25 mouse cellular contexts compared by ENCODE assay signal in the genomic region with DNA sequence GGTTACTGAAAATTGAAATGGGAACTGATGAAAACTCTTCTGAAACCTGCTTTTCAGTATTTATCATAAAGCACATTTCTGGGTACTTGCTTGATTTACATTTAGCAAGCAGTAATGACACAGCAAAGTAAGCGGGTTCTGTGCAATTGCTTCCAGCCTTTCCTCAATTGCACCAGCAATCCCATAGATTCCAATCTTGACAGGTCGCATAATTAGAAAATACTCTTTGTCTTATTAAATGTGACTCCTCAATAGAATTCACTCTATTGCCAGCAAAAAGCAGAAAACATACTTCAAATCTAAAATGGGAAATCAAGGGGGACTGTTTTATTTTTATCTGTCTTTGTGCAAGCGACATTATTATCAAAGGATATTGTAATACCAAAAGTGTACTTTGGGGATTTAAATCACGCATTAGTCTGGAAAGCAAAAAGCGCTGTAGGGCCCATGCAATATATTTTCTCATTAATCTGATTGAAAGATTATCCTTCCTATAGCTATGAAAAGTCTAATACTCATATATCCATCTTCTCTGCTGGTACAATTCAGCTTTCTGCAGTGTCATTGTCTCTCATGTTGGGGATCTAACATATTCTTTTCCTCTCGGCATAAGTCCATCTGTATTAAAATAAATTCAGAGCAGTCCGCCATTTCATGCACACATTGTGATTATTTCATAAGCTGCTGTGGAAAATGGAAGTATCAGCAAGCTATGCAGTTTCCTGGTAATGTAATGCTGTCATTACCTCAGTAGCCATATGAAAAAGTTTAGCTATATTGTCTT.
DNase-seq lines count a peak whose midpoint lies in the region; ATAC-seq lines count a peak whose summit lies in the region.
"Had no signal": no experiment of that assay in that cellular context is flagged by ENCODE, and none has a peak within 500 bp of the region (broad histone marks: within the 10 kb centered on the region; RNA-seq: fewer than 3 reads in every experiment).

No protein-coding gene starts in this region.

- no peak overlapping the region for H3K4me2 ChIP-seq in hindbrain, embryonic 15.5 days
- no peak overlapping the region for H3K4me2 ChIP-seq in midbrain, embryonic 16.5 days (ENCODE audit: low read length)
- H3K4me2 ChIP-seq: intestine, embryonic 15.5 days; limb, embryonic 12.5 days; liver, embryonic 11.5 days had no signal

- H3K27ac ChIP-seq in hindbrain, embryonic 15.5 days (replicated peaks): peak overlapping the region; percentile 2; the same call in 1 of the 2 replicates
- peak overlapping the region; percentile 47 for H3K27ac ChIP-seq in midbrain, embryonic 16.5 days (ENCODE audit: low read length)
- H3K27ac ChIP-seq: forebrain, embryonic 10.5 days; intestine, embryonic 15.5 days; layer of hippocampus, adult 2 months; limb, embryonic 12.5 days had no signal

- H3K27me3 ChIP-seq in hindbrain, embryonic 15.5 days: no peaks in the 10 kb centered on the region
- H3K27me3 ChIP-seq in midbrain, embryonic 16.5 days (ENCODE audit: control insufficient read depth, insufficient read depth, low read depth, low read length): no peaks in the 10 kb centered on the region
- H3K27me3 ChIP-seq: intestine, embryonic 15.5 days; limb, embryonic 12.5 days had no signal

- 58% methylated on average over 7 of the region's 7 CpGs for WGBS in hindbrain, embryonic 15.5 days
- 60% methylated on average over 7 of the region's 7 CpGs for WGBS in midbrain, embryonic 16.5 days

- no peaks in the 10 kb centered on the region for H3K4me1 ChIP-seq in hindbrain, embryonic 15.5 days (replicated peaks)
- H3K4me1 ChIP-seq in midbrain, embryonic 16.5 days (ENCODE audit: control insufficient read depth, insufficient read depth, low read length): 0 out of 2 replicates have a peak, but pooled peaks cover 2% of the 10 kb centered on the region
- H3K4me1 ChIP-seq: forebrain, embryonic 10.5 days; intestine, embryonic 15.5 days; limb, embryonic 12.5 days had no signal

- DNase-seq in embryo, embryonic 11 days: peak; percentile 1
- no peak for DNase-seq in embryo, embryonic 9.5 days (ENCODE audit: extremely low spot score)
- peak; percentile 18 for DNase-seq in MN1 (ENCODE audit: low spot score)
- DNase-seq in kidney, postnatal 36 days: no peak
- DNase-seq in right cerebral cortex, postnatal 25 days: no peak
- DNase-seq in urinary bladder, postnatal 4 days (ENCODE audit: low spot score in 2 of 2): no peak
- DNase-seq: adrenal gland, postnatal 14 days; cerebellum, adult 9-10 months; gastrocnemius, postnatal 25 days; heart, adult 18-20 months; heart, postnatal 36 days; kidney, adult 8-10 months; kidney, postnatal 14 days; liver, postnatal 0 days; lung, postnatal 10 days; retina, postnatal 1 day; right cerebral cortex, postnatal 4 days; thymus, postnatal 14 days had no signal

- no peaks in the 10 kb centered on the region for H3K9me3 ChIP-seq in hindbrain, embryonic 15.5 days
- H3K9me3 ChIP-seq in midbrain, embryonic 16.5 days (replicated peaks; ENCODE audit: control insufficient read depth, low read length, poor library complexity, severe bottlenecking): no peaks in the 10 kb centered on the region
- H3K9me3 ChIP-seq: forebrain, embryonic 10.5 days; intestine, embryonic 15.5 days; limb, embryonic 12.5 days had no signal

- H3K9ac ChIP-seq in hindbrain, embryonic 15.5 days: no peak overlapping the region
- H3K9ac ChIP-seq in midbrain, embryonic 16.5 days (ENCODE audit: low read depth, low read length): no peak overlapping the region
- H3K9ac ChIP-seq: intestine, embryonic 15.5 days; limb, embryonic 12.5 days; liver, postnatal 0 days had no signal

- no peak overlapping the region for H3K4me3 ChIP-seq in hindbrain, embryonic 15.5 days
- H3K4me3 ChIP-seq in midbrain, embryonic 16.5 days (ENCODE audit: low read depth, low read length): no peak overlapping the region
- H3K4me3 ChIP-seq: forebrain, embryonic 10.5 days; intestine, embryonic 15.5 days; layer of hippocampus, adult 2 months; limb, embryonic 12.5 days had no signal

- ATAC-seq in hindbrain, embryonic 15.5 days (ENCODE audit: low FRiP score, low read depth): peak; percentile 71
- ATAC-seq in midbrain, embryonic 16.5 days: peak; percentile 79
- ATAC-seq: intestine, embryonic 15.5 days; liver, postnatal 0 days had no signal

- no peaks in the 10 kb centered on the region for H3K36me3 ChIP-seq in hindbrain, embryonic 15.5 days
- no peaks in the 10 kb centered on the region for H3K36me3 ChIP-seq in midbrain, embryonic 16.5 days (ENCODE audit: control insufficient read depth, insufficient read depth, low read length)
- H3K36me3 ChIP-seq: forebrain, embryonic 10.5 days; intestine, embryonic 15.5 days; limb, embryonic 12.5 days had no signal

Comparison
In these comparisons a context has a peak if more than half of its experiments do, and no peak if none do; other contexts are left out.
1. DNase-seq: peak in embryo, embryonic 11 days (single experiment) and MN1 (single experiment); none in embryo, embryonic 9.5 days (single experiment), kidney, postnatal 36 days (0 of 2), right cerebral cortex, postnatal 25 days (single experiment) and urinary bladder, postnatal 4 days (0 of 2).